Mouse (Mus musculus) kidney, embryonic 15.5 days (tissue): ENCODE measurements around the gene Ykt6. TPM values are rescaled to one million over a fixed set of nuclear protein-coding genes. Genes with fewer than 3 reads are reported as not detected.
"Not testable (repeated sequence)": the region's sequence is repeated elsewhere in the genome, so short reads cannot be mapped to it uniquely, and the experiment has no call there.

ENCODE experiments used
- ATAC-seq: fragments of 200-750 bp; cut with Nextera tagmentation; replicated peaks from 2 replicates; pipeline ENCODE4 v1.8.0; 2017; ENCODE audit warnings: moderate TSS enrichment; ENCODE audit not compliant: low FRiP score
- H3K27ac ChIP-seq: fragments of 300-500 bp; sonication (generic); 2 replicates; pipeline ENCODE4 v1.5.1; 2015; ENCODE audit warnings: mild to moderate bottlenecking, inconsistent platforms
- H3K27me3 ChIP-seq: fragments of 300-500 bp; sonication (generic); 2 replicates; pipeline ENCODE4 v1.6.1; 2015; ENCODE audit warnings: inconsistent platforms
- H3K36me3 ChIP-seq: fragments of 300-500 bp; sonication (generic); 2 replicates; pipeline ENCODE4 v1.6.1; 2015; ENCODE audit warnings: inconsistent platforms
- H3K4me1 ChIP-seq: fragments of 300-500 bp; sonication (generic); 2 replicates; pipeline ENCODE4 v1.6.1; 2015; ENCODE audit warnings: inconsistent platforms
- H3K4me2 ChIP-seq: fragments of 300-500 bp; sonication (generic); 2 replicates; pipeline ENCODE4 v1.6.1; 2015; ENCODE audit warnings: moderate library complexity, mild to moderate bottlenecking, inconsistent platforms
- H3K4me3 ChIP-seq: fragments of 300-500 bp; sonication (generic); replicated peaks from 2 replicates; pipeline ENCODE4 v1.5.1; 2015; ENCODE audit warnings: mild to moderate bottlenecking, inconsistent platforms
- H3K9ac ChIP-seq: fragments of 300-500 bp; sonication (generic); 2 replicates; pipeline ENCODE4 v1.6.1; 2015; ENCODE audit warnings: mild to moderate bottlenecking, inconsistent platforms
- H3K9me3 ChIP-seq: fragments of 300-500 bp; sonication (generic); replicated peaks from 2 replicates; pipeline ENCODE4 v1.6.1; 2016; ENCODE audit warnings: inconsistent platforms
- WGBS: fragments of 180-500 bp; shearing (Covaris S2); methylation state at CpG from one replicate; pipeline ENCODE4 v1.1.7; 2015; ENCODE audit warnings: mixed read lengths; 5-methylcytosine and 5-hydroxymethylcytosine counted together
- polyA plus RNA-seq: library from polyadenylated mRNA; unstranded; fragments of >200 nt; fragmentation: Nextera tagmentation; extraction: Ambion mirVana; gene quantifications from 2 replicates; pipeline ENCODE4 v1.2.1, GENCODE M21; 2015

Ykt6 gene
- polyA plus RNA-seq, 1 experiment from 2014 or later: 52.9 TPM

GRCm38 (mm10) chr11:5999832-6000771 is 44.6 kb downstream of the Ykt6 start:
- 12% methylated on average over 8 of the region's 8 CpGs for WGBS
- Histone ChIP-seq H3K4me1 (peaks cover 44% of the 10 kb centered on the region), H3K9me3 (no peaks in the 10 kb centered on the region), H3K4me3 (no peak overlapping the region), H3K36me3 (no peaks in the 10 kb centered on the region), H3K9ac (no peak overlapping the region), H3K27ac (peak overlapping the region; percentile 88), H3K4me2 (peak overlapping the region; percentile 27), H3K27me3 (peaks cover 6% of the 10 kb centered on the region; the same call in 1 of the 2 replicates)
- peak; percentile 86 for ATAC-seq

- H3K9me3 ChIP-seq: no peaks in the 10 kb centered on the region
- peaks cover 6% of the 10 kb centered on the region; the same call in 1 of the 2 replicates for H3K27me3 ChIP-seq
- H3K27ac ChIP-seq: peak overlapping the region; percentile 88
- no peak overlapping the region for H3K4me3 ChIP-seq
- no peak overlapping the region for H3K9ac ChIP-seq
- peaks cover 46% of the 10 kb centered on the region for H3K4me1 ChIP-seq
- 0 out of 2 replicates have a peak, but pooled peaks have one; percentile 3 for ATAC-seq
- no peak overlapping the region for H3K4me2 ChIP-seq
- H3K36me3 ChIP-seq: no peaks in the 10 kb centered on the region
- 80% methylated on average over 14 of the region's 14 CpGs for WGBS
Measured at GRCm38 (mm10) chr11:6000961-6001682, 45.6 kb downstream of the Ykt6 start.

GRCm38 (mm10) chr11:6001981-6002649 is 46.6 kb downstream of the Ykt6 start:
- H3K9me3 ChIP-seq: no peaks in the 10 kb centered on the region
- H3K36me3 ChIP-seq: no peaks in the 10 kb centered on the region
- H3K4me1 ChIP-seq: peaks cover 46% of the 10 kb centered on the region
- H3K4me2 ChIP-seq: no peak overlapping the region
- H3K27ac ChIP-seq: peak overlapping the region; percentile 88
- ATAC-seq: no peak
- WGBS: 75% methylated on average over 9 of the region's 9 CpGs
- H3K9ac ChIP-seq: no peak overlapping the region
- no peak overlapping the region for H3K4me3 ChIP-seq
- H3K27me3 ChIP-seq: peaks cover 6% of the 10 kb centered on the region; the same call in 1 of the 2 replicates

GRCm38 (mm10) chr11:6003046-6003639 is 47.6 kb downstream of the Ykt6 start:
- WGBS: 40% methylated on average over 2 of the region's 2 CpGs
- Histone ChIP-seq H3K27me3 (peaks cover 6% of the 10 kb centered on the region; the same call in 1 of the 2 replicates), H3K4me1 (peaks cover 46% of the 10 kb centered on the region), H3K27ac (no peak overlapping the region), H3K9me3 (no peaks in the 10 kb centered on the region), H3K4me2 (no peak overlapping the region), H3K9ac (no peak overlapping the region), H3K4me3 (no peak overlapping the region), H3K36me3 (no peaks in the 10 kb centered on the region)
- no peak for ATAC-seq

GRCm38 (mm10) chr11:6005374-6006043 is 50.0 kb downstream of the Ykt6 start:
- peaks cover 34% of the 10 kb centered on the region for H3K4me1 ChIP-seq
- H3K27me3 ChIP-seq, H3K4me3 ChIP-seq, H3K36me3 ChIP-seq, H3K9ac ChIP-seq, H3K4me2 ChIP-seq, H3K9me3 ChIP-seq: not testable (repeated sequence)
- WGBS: 21% methylated on average over 1 of the region's 4 CpGs
- H3K27ac ChIP-seq: peak overlapping the region; percentile 73
- 0 out of 2 replicates have a peak, but pooled peaks have one; percentile 7 for ATAC-seq

- H3K4me2 ChIP-seq: peak overlapping the region; percentile 60
- not testable (repeated sequence) for H3K27me3 ChIP-seq, H3K27ac ChIP-seq, H3K9me3 ChIP-seq, H3K36me3 ChIP-seq, ATAC-seq
- H3K9ac ChIP-seq: 0 out of 2 replicates have a peak overlapping the region, but pooled peaks have one; percentile 15
- 6% methylated on average over 43 of the region's 44 CpGs for WGBS
- H3K4me3 ChIP-seq: peak overlapping the region; percentile 43
- H3K4me1 ChIP-seq: peaks cover 25% of the 10 kb centered on the region
Measured at GRCm38 (mm10) chr11:6006351-6007009, 51.0 kb downstream of the Ykt6 start.

- under 1% methylated on average over 20 of the region's 49 CpGs for WGBS
- not testable (repeated sequence) for H3K27ac ChIP-seq, H3K27me3 ChIP-seq, H3K36me3 ChIP-seq, H3K9me3 ChIP-seq, ATAC-seq
- Histone ChIP-seq H3K4me3 (peak overlapping the region; percentile 43), H3K4me1 (peaks cover 19% of the 10 kb centered on the region), H3K9ac (peak overlapping the region; percentile 15; the same call in 1 of the 2 replicates), H3K4me2 (peak overlapping the region; percentile 60)
Measured at GRCm38 (mm10) chr11:6007010-6007778, 51.7 kb downstream of the Ykt6 start.

GRCm38 (mm10) chr11:6007779-6008128 is 52.3 kb downstream of the Ykt6 start:
- peaks cover 18% of the 10 kb centered on the region for H3K4me1 ChIP-seq
- H3K36me3 ChIP-seq, H3K9ac ChIP-seq, ATAC-seq, H3K27me3 ChIP-seq, H3K9me3 ChIP-seq, H3K27ac ChIP-seq: not testable (repeated sequence)
- peak overlapping the region; percentile 43 for H3K4me3 ChIP-seq
- 20% methylated on average over 10 of the region's 13 CpGs for WGBS
- H3K4me2 ChIP-seq: peak overlapping the region; percentile 60

- WGBS: 90% methylated on average over 4 of the region's 18 CpGs
- not testable (repeated sequence) for H3K27ac ChIP-seq, ATAC-seq, H3K4me3 ChIP-seq, H3K9me3 ChIP-seq, H3K4me1 ChIP-seq, H3K27me3 ChIP-seq, H3K36me3 ChIP-seq, H3K9ac ChIP-seq, H3K4me2 ChIP-seq
Measured at GRCm38 (mm10) chr11:6010751-6011482, 55.4 kb downstream of the Ykt6 start.

- 94% methylated on average over 3 of the region's 3 CpGs for WGBS
- Histone ChIP-seq H3K27me3 (no peaks in the 10 kb centered on the region), H3K4me2 (no peak overlapping the region), H3K4me3 (no peak overlapping the region), H3K4me1 (no peaks in the 10 kb centered on the region), H3K9ac (no peak overlapping the region), H3K9me3 (no peaks in the 10 kb centered on the region), H3K36me3 (no peaks in the 10 kb centered on the region; the same call in 1 of the 2 replicates), H3K27ac (no peak overlapping the region)
- no peak for ATAC-seq
Measured at GRCm38 (mm10) chr11:6011879-6012278, 56.4 kb downstream of the Ykt6 start.
